Mouse (Mus musculus) lung, adult 2 months (tissue): ENCODE results near the gene Psmd3.

ENCODE experiments used
- CTCF ChIP-seq: fragments of 200-500 bp; IDR thresholded peaks from 2 replicates; pipeline ENCODE4 v1.5.1; 2011; ENCODE audit warnings: mild to moderate bottlenecking, low read length, control low read depth; ENCODE audit not compliant: insufficient read depth
- POLR2A ChIP-seq: fragments of 200-500 bp; IDR thresholded peaks from 2 replicates; pipeline ENCODE4 v1.6.1; 2011; ENCODE audit warnings: low read depth, mild to moderate bottlenecking, control low read depth, low read length, borderline replicate concordance; ENCODE audit errors: extremely low read depth

DNA sequence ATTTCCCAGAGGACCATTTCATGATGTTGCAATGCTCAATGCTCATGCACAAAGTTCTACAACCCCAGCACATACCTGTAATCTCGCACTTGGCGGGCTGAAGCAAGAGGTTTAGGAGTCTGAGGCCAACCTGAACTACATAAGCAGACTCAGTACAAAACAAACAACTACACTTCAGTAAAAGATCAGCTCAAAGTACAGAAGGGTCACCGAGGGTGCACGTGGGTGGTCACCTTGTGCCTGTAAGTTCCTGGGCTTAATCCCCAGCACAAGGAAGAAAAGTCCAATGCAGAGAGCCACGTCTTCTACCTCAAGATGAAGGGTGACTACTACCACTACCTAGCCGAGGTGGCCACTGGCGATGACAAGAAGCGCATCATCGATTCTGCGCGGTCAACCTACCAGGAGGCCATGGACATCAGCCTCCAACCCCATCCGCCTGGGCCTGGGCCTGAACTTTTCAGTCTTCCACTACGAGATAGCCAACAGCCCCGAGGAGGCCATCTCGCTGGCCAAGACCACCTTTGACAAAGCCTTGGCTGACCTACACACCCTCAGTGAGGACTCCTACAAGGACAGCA, 43.7 kb downstream of the Psmd3 start:
- TF ChIP-seq CTCF: no peak
- no peak for TF ChIP-seq POLR2A
